Mouse (Mus musculus) heart, adult 2 months (tissue): Measurements from ENCODE around the gene Kmt5b.

Experiments
- CTCF ChIP-seq: fragments of 200-600 bp; IDR thresholded peaks from 2 replicates; pipeline ENCODE4 v1.8.1; 2022; ENCODE audit warnings: antibody characterized with exemption, mild to moderate bottlenecking, moderate library complexity
- EP300 ChIP-seq: fragments of 200-500 bp; IDR thresholded peaks from 2 replicates; pipeline ENCODE4 v1.6.1; 2011; ENCODE audit warnings: low read depth, low read length, control low read depth; ENCODE audit not compliant: insufficient read depth
- POLR2A ChIP-seq: fragments of 200-500 bp; IDR thresholded peaks from 2 replicates; pipeline ENCODE4 v1.6.1; 2011; ENCODE audit warnings: mild to moderate bottlenecking, low read depth, low read length, control low read depth; ENCODE audit not compliant: insufficient read depth

- TF ChIP-seq CTCF (no peak), POLR2A (no peak), EP300 (no peak)
These were observed 69.6 kb downstream of the Kmt5b start for GRCm38 (mm10) chr19:3836791-3837190.
